Mouse (Mus musculus) small intestine, adult 2 months (tissue): ENCODE measurements around the gene Inava.

ENCODE experiments used
- CTCF ChIP-seq: fragments of 200-500 bp; IDR thresholded peaks from 2 replicates; pipeline ENCODE4 v1.5.1; 2012; ENCODE audit warnings: low read depth, mild to moderate bottlenecking, control low read depth, inconsistent platforms, low read length, moderate library complexity, mixed read lengths; ENCODE audit not compliant: insufficient replicate concordance, insufficient read length; ENCODE audit errors: extremely low read depth
- POLR2A ChIP-seq: fragments of 200-500 bp; IDR thresholded peaks from 2 replicates; pipeline ENCODE4 v1.6.1; 2012; ENCODE audit warnings: low read depth, mild to moderate bottlenecking, control low read depth, inconsistent platforms, low read length, moderate library complexity

DNA sequence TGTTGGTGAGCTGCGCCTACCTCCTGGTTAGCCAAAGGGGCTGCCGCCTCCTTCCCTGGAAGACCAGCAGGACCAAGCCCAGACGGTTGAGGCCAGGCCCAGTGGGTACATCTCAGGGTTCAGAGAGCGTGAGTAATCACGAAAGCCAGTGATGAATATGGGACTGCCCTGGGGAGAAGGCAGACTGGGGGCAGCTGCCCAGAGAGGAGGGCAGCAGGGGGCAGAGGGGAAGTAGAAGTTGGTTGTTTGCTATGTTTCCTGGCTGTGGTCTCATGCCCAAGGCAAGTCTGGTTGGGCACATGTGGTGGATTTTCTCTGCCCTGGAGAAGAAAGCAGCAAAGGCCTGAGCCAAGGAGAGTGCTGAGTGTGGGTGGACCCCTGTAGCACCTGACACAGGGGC lies 29.3 kb upstream of the Inava start:
- TF ChIP-seq CTCF, result no peak
- no peak for TF ChIP-seq POLR2A
